Mouse (Mus musculus) small intestine, adult 2 months (tissue): ENCODE results near the gene Ankfy1. TPM values are rescaled to one million over a fixed set of nuclear protein-coding genes. Genes with fewer than 3 reads are reported as not detected.
"Not testable (repeated sequence)": the region's sequence is repeated elsewhere in the genome, so short reads cannot be mapped to it uniquely, and the experiment has no call there.

Source experiments
- H3K27ac ChIP-seq: fragments of 200-500 bp; 2 replicates; pipeline ENCODE4 v1.5.1; 2012; ENCODE audit warnings: low read depth, low read length, control low read depth, inconsistent platforms; ENCODE audit not compliant: insufficient read depth
- H3K27me3 ChIP-seq: fragments of 200-500 bp; 2 replicates; pipeline ENCODE4 v1.6.1; 2012; ENCODE audit warnings: mild to moderate bottlenecking, moderate library complexity, low read length, inconsistent platforms; ENCODE audit not compliant: control insufficient read depth, insufficient read depth
- H3K36me3 ChIP-seq: fragments of 200-500 bp; 2 replicates; pipeline ENCODE4 v1.6.1; 2012; ENCODE audit warnings: mild to moderate bottlenecking, low read length, control low read depth, inconsistent platforms; ENCODE audit not compliant: control insufficient read depth, insufficient read depth
- H3K4me1 ChIP-seq: fragments of 200-500 bp; 2 replicates; pipeline ENCODE4 v1.6.1; 2012; ENCODE audit warnings: low read length, inconsistent platforms, mixed read lengths; ENCODE audit not compliant: control insufficient read depth, insufficient read depth, insufficient read length
- H3K4me3 ChIP-seq: fragments of 200-500 bp; 2 replicates; pipeline ENCODE4 v1.5.1; 2012; ENCODE audit warnings: low read depth, mild to moderate bottlenecking, control low read depth, inconsistent platforms, low read length, moderate library complexity
- CTCF ChIP-seq: fragments of 200-500 bp; IDR thresholded peaks from 2 replicates; pipeline ENCODE4 v1.5.1; 2012; ENCODE audit warnings: low read depth, mild to moderate bottlenecking, control low read depth, inconsistent platforms, low read length, moderate library complexity, mixed read lengths; ENCODE audit not compliant: insufficient replicate concordance, insufficient read length; ENCODE audit errors: extremely low read depth
- POLR2A ChIP-seq: fragments of 200-500 bp; IDR thresholded peaks from 2 replicates; pipeline ENCODE4 v1.6.1; 2012; ENCODE audit warnings: low read depth, mild to moderate bottlenecking, control low read depth, inconsistent platforms, low read length, moderate library complexity
- whole genome bisulfite sequencing: fragments of 180-500 bp; shearing (Covaris S2); methylation state at CpG from one replicate; pipeline ENCODE4 v1.1.7; 2018; 5-methylcytosine and 5-hydroxymethylcytosine counted together
- polyA plus RNA-seq: library from polyadenylated mRNA; depleted of rRNA; stranded (reverse); fragments of >200 nt; gene quantifications from 2 replicates; pipeline ENCODE4 v1.2.3, GENCODE M21; 2012

Ankfy1 gene
- polyA plus RNA-seq, 1 experiment, result 28.7 TPM

DNA sequence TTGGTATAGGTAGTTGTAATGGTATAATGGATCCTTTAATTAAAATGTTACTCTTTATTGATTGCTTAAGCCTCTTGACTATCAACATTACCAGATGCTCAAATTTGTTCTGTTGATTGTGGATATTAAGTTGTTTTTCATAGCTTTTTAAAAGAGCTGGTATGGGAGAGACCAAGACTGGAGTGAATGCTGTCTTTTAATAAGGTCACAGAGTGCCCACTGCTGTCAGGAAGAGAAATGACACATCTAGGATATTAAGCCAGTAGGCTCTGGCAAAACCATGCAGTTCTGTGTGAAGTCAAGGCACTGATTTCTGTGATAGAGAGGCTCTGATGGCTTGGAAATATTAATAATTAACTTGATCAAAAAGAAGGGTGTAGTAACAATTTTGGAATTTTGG lies 34.1 kb downstream of the Ankfy1 start:
- H3K4me1 ChIP-seq, result no peaks in the 10 kb centered on the region
- no peaks in the 10 kb centered on the region for H3K27me3 ChIP-seq
- no peak overlapping the region for H3K4me3 ChIP-seq
- H3K36me3 ChIP-seq, result peaks cover 31% of the 10 kb centered on the region
- no peak overlapping the region for H3K27ac ChIP-seq
- no peak for TF ChIP-seq POLR2A
- TF ChIP-seq CTCF, result no peak

- peaks cover 47% of the 10 kb centered on the region for H3K36me3 ChIP-seq
- no peak overlapping the region for H3K4me3 ChIP-seq
- no peaks in the 10 kb centered on the region for H3K4me1 ChIP-seq
- H3K27me3 ChIP-seq, result no peaks in the 10 kb centered on the region
- TF ChIP-seq CTCF (no peak), POLR2A (no peak)
- no peak overlapping the region for H3K27ac ChIP-seq
These were observed 36.2 kb downstream of the Ankfy1 start for GRCm38 (mm10) chr11:72726023-72726422.

DNA sequence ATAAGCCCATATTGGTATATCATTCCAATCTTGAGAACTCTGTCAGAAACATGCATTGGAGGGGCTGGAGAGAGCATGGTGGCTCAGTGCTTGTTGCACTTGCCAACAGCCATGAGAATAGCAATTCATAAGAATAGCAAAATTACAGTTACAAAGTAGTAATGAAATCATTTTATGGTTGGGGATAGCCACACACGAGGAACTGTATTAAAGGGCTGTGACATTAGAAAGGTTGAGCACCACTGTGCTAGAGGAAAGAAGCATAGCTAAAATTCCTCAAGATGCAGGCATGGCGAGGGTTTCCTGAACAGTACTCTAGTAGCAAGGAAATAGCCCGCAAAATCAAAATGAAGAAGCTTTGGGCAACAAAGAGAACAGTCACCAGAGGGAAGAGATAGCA lies 43.9 kb downstream of the Ankfy1 start:
- H3K27ac ChIP-seq, result no peak overlapping the region
- WGBS, result 83% methylated on average over 3 of the region's 3 CpGs
- TF ChIP-seq CTCF (no peak), POLR2A (no peak)
- no peaks in the 10 kb centered on the region for H3K27me3 ChIP-seq
- H3K4me3 ChIP-seq, result no peak overlapping the region
- H3K4me1 ChIP-seq, result peaks cover 3% of the 10 kb centered on the region; the same call in 1 of the 2 replicates
- H3K36me3 ChIP-seq, result peaks cover 60% of the 10 kb centered on the region

- Histone ChIP-seq H3K4me3 (no peak overlapping the region), H3K27me3 (no peaks in the 10 kb centered on the region), H3K4me1 (peaks cover 3% of the 10 kb centered on the region; the same call in 1 of the 2 replicates), H3K36me3 (peaks cover 62% of the 10 kb centered on the region), H3K27ac (no peak overlapping the region)
- 74% methylated on average over 4 of the region's 4 CpGs for WGBS
- TF ChIP-seq POLR2A (no peak), CTCF (no peak)
These were observed 45.2 kb downstream of the Ankfy1 start for GRCm38 (mm10) chr11:72734840-72735518.

GRCm38 (mm10) chr11:72735519-72735860 lies 45.7 kb downstream of the Ankfy1 start:
- 86% methylated on average over 2 of the region's 2 CpGs for WGBS
- Histone ChIP-seq H3K27me3 (no peaks in the 10 kb centered on the region), H3K27ac (no peak overlapping the region), H3K36me3 (peaks cover 62% of the 10 kb centered on the region), H3K4me1 (peaks cover 3% of the 10 kb centered on the region; the same call in 1 of the 2 replicates), H3K4me3 (no peak overlapping the region)
- TF ChIP-seq POLR2A, result no peak
- no peak for TF ChIP-seq CTCF

DNA sequence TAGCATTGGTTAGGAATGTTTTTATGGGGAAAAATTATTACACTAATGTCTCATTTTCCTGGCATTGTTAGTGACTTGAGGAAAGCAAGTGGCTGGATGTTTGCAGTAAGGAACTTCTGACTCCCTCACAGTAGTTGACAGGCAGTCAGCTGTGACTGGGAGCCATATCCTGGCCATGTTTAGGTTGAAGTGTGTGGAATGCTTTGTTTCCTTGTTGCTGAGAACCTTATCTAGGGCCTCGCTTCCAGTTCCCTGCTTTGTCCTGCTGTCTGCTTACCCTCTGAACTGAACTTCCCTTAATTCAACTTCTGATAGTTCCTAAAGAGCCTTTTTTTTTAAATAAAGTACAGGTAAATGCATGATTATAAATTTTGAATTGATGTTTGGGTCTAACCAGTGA lies 46.5 kb downstream of the Ankfy1 start:
- Histone ChIP-seq H3K27me3 (no peaks in the 10 kb centered on the region), H3K27ac (no peak overlapping the region), H3K4me1 (peaks cover 3% of the 10 kb centered on the region; the same call in 1 of the 2 replicates), H3K36me3 (peaks cover 58% of the 10 kb centered on the region), H3K4me3 (no peak overlapping the region)
- no peak for TF ChIP-seq POLR2A
- TF ChIP-seq CTCF, result no peak
- 74% methylated on average over 1 of the region's 1 CpGs for WGBS

GRCm38 (mm10) chr11:72737517-72737916 lies 47.7 kb downstream of the Ankfy1 start:
- not testable (repeated sequence) for H3K27me3 ChIP-seq, H3K27ac ChIP-seq, H3K4me1 ChIP-seq, H3K4me3 ChIP-seq
- TF ChIP-seq CTCF, result peak; percentile 22; the same call in 1 of the 2 replicates
- peaks cover 52% of the 10 kb centered on the region for H3K36me3 ChIP-seq
- WGBS, result 85% methylated on average over 5 of the region's 5 CpGs
